In the genomic region with DNA sequence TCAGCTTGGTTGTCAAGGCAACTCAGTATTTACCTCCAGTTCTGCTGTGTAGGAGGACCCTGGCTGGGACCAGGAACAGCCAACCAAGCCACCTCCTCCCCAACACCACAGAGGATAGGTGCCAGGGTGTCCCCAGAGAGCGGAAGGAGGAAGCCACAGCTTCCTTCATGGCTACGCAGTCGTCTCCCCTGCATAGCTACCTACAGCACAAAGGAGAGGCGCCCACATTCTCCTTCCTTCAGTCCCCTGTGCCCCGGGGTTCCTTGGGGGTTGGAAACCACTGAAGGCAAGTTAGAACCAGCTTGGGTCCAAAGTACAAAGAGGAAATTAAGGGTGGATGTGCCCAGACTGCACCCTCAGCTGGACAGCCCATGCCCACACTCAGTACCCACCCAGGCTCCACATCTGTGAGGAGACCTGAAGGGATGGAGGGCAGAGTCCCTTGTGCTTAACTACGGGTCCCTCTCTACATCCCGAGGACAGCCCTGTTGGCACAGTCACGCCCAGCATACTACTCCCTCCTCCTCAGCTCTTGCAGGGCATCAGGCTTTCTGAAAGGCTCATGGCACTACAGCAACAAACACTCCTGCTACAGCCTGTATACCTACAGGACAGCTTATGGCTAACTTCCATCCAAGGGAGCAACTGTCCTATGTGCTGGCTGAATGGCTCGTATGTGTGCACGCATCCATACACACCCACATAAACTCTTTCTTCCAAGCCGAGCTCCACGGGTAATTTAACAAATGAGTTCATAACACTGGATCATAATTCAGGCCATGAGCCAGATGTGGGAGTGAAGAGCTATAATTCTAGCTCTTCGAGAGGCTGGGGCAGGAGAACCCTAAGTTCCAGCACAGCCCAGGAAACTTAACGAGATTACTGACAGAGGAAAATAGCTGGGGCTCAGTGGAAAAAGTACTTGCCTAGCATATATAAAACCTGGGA, we compare ENCODE assay signal across 8 mouse cellular contexts. TPM values are rescaled to one million over a fixed set of nuclear protein-coding genes. Genes with fewer than 3 reads are reported as not detected.
A peak's percentile ranks its signal among the peaks of the same experiment; 100 is the strongest.
DNase-seq lines count a peak whose midpoint lies in the region; TF ChIP-seq lines count a peak whose summit lies in the region.

No protein-coding gene starts in this region.

- intact Hi-C loops in left cerebral cortex, postnatal 10 days (cut with DNase I), result no loop called here

- H3K4me1 ChIP-seq in lung, adult 2 months (ENCODE audit: control insufficient read depth, insufficient read depth, low read length), result peaks cover 59% of the 10 kb centered on the region

- 16% methylated on average over 14 of the region's 14 CpGs for WGBS in lung, adult 2 months

- peak; percentile 75 for DNase-seq in left cerebral cortex, adult 11 months (ENCODE audit: low spot score)
- DNase-seq in left cerebral cortex, postnatal 10 days (ENCODE audit: extremely low spot score in 1 of 2, low spot score in 2 of 2), result no peak
- DNase-seq in adrenal gland, postnatal 14 days, result peak; percentile 73
- peak; percentile 37 to 59 for DNase-seq in frontal cortex, postnatal 14 days (ENCODE audit: low spot score in 2 of 2)
- DNase-seq in kidney, adult 11 months, result peak; percentile 87
- DNase-seq in lung, adult 2 months, result peak; percentile 62
- peak; percentile 46 for DNase-seq in ovary, postnatal 14 days (ENCODE audit: low spot score)
- DNase-seq in urinary bladder, postnatal 25 days (ENCODE audit: low spot score), result no peak

- no peak overlapping the region for H3K4me3 ChIP-seq in lung, adult 2 months (replicated peaks; ENCODE audit: extremely low read depth, low read depth, low read length)

- TF ChIP-seq CTCF in lung, adult 2 months (IDR thresholded peaks at IDR 0.05; ENCODE audit: insufficient read depth, low read length), result no peak

- 0 out of 2 replicates have a peak, but pooled peaks have one; percentile 8 for TF ChIP-seq POLR2A in lung, adult 2 months (IDR thresholded peaks at IDR 0.05; ENCODE audit: borderline replicate concordance, extremely low read depth, low read depth, low read length)

RNA-seq across cellular contexts. Expression of gene E030018B13Rik, which starts 9.0 kb away (rescaled TPM):
- not detected for total RNA-seq in left cerebral cortex, postnatal 10 days (2021)
- total RNA-seq in adrenal gland, postnatal 14 days (2021), result not detected in 2 replicates
- polyA plus RNA-seq in lung, adult 2 months (2012; rRNA removed), result not detected in 2 replicates

RNA-seq across cellular contexts. Expression of gene Klf13, which starts 13.0 kb away (rescaled TPM):
- 100 to 1,000 TPM; 148 to 154 TPM for total RNA-seq in left cerebral cortex, postnatal 10 days (2021)
- total RNA-seq in adrenal gland, postnatal 14 days (2021), result 85.8 and 102 TPM in 2 replicates
- polyA plus RNA-seq in lung, adult 2 months (2012; rRNA removed), result 88.4 and 109 TPM in 2 replicates

Comparison
In these comparisons a context has a peak if more than half of its experiments do, and no peak if none do; other contexts are left out.
1. DNase-seq: peak in left cerebral cortex, adult 11 months (single experiment), adrenal gland, postnatal 14 days (single experiment), frontal cortex, postnatal 14 days (2 of 2), kidney, adult 11 months (single experiment), lung, adult 2 months (single experiment) and ovary, postnatal 14 days (single experiment); none in left cerebral cortex, postnatal 10 days (0 of 2) and urinary bladder, postnatal 25 days (single experiment).